Mouse (Mus musculus) erythroblast, embryonic 14.5 days (primary cell): Measurements from ENCODE around the gene Podxl2.

ENCODE experiments used
- GATA1 ChIP-seq: IDR thresholded peaks from 2 replicates; pipeline ENCODE4 v1.6.1; 2012; ENCODE audit warnings: low read length, inconsistent platforms, mixed read lengths
- TAL1 ChIP-seq: IDR thresholded peaks from 3 replicates; pipeline ENCODE4 v1.6.1; 2012; ENCODE audit warnings: low read length, inconsistent platforms, mixed read lengths

- TF ChIP-seq GATA1 (no peak), TAL1 (no peak)
These were observed 29.7 kb upstream of the Podxl2 start for GRCm38 (mm10) chr6:88904456-88904974.
